8 mouse cellular contexts compared by ENCODE assay signal in the genomic region with DNA sequence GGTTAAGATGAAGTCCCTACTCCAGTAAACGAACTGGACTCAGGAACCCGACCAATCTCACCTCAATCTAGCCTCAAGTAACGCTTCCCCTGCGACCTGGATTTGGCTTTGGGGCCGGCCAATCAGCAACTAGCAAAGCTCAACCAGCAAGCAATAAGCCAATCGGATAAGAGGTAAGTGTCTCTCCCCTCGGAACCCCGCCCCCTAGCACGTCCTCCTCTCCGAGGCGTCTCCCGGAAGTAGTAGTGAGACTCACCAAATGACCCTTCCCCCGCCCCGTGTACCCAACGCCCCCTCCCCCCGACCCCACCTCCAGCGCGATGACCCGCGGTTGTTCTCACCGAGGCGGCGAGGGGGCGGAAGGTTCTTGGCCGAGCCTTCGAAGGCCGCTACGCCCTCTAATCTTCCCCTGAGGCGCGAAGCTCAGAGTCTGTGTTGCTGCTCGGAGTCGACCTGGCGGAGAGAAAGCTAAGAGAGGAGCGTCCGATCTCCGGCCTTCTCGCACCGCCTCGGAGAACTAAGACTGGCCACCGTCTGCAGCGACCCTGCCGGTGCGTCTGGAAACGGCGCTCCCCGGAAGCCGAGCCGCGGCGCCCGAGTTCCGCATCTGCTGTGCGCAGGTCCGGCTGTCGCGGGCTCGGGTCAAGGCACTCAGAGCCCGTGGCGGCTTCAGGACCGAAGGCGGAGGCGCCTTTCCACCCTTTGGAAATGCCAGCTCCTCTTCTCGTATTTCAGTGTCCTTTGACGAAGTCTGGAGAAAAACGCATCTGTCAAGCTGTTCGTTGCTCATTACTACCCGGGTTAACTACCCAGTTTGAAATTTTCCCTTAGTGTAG. TPM values are rescaled to one million over a fixed set of nuclear protein-coding genes. Genes with fewer than 3 reads are reported as not detected.
DNase-seq lines count a peak whose midpoint lies in the region; ATAC-seq and TF ChIP-seq lines count a peak whose summit lies in the region.

Gene Rnf6 (minus strand): TSS at position 677 of the 836 bp plus-strand sequence.

- intact Hi-C loops in heart, postnatal 36 days (cut with DNase I): loop anchor here (5.0 to 10.0 kb wide), 3 partner anchors 66 to 1966 kb away; partner anchors contain the start of gene Rpl21

- H3K4me1 ChIP-seq in G1E (ENCODE audit: insufficient read depth, low read depth, low read length): peaks cover 27% of the 10 kb centered on the region
- H3K4me1 ChIP-seq in forebrain, embryonic 16.5 days (replicated peaks; ENCODE audit: control insufficient read depth, insufficient read depth, low read length): peaks cover 16% of the 10 kb centered on the region
- H3K4me1 ChIP-seq in lung, embryonic 14.5 days (ENCODE audit: insufficient read depth): 0 out of 2 replicates have a peak, but pooled peaks cover 2% of the 10 kb centered on the region
- no peaks in the 10 kb centered on the region for H3K4me1 ChIP-seq in olfactory bulb, adult 2 months (ENCODE audit: control insufficient read depth, insufficient read depth, low read length)
- no peaks in the 10 kb centered on the region for H3K4me1 ChIP-seq in thymus, adult 2 months (replicated peaks; ENCODE audit: control insufficient read depth, insufficient read depth, low read length)

- peak; percentile 51 for TF ChIP-seq POLR2A in olfactory bulb, adult 2 months (IDR thresholded peaks at IDR 0.05; ENCODE audit: insufficient read depth, low read depth, low read length)
- TF ChIP-seq POLR2A in thymus, adult 2 months (IDR thresholded peaks at IDR 0.05; ENCODE audit: control insufficient read depth, extremely low read depth, insufficient read depth, low read length, poor library complexity): peak; percentile 11; the same call in 1 of the 2 replicates

- H3K9me3 ChIP-seq in G1E (replicated peaks): no peaks in the 10 kb centered on the region
- H3K9me3 ChIP-seq in forebrain, embryonic 16.5 days (ENCODE audit: control insufficient read depth, low read length): no peaks in the 10 kb centered on the region
- no peaks in the 10 kb centered on the region for H3K9me3 ChIP-seq in lung, embryonic 14.5 days (ENCODE audit: low read depth, low read length)

- peak; percentile 95 for DNase-seq in G1E (ENCODE audit: low spot score)
- DNase-seq in cerebellum, adult 18-20 months: peak; percentile 92 to 98
- DNase-seq in heart, postnatal 36 days: peak; percentile 88
- peak; percentile 92 to 97 for DNase-seq in layer of hippocampus, adult 2 months (ENCODE audit: low spot score in 2 of 2)
- peak; percentile 95 for DNase-seq in lung, embryonic 14.5 days
- peak; percentile 94 for DNase-seq in thymus, adult 2 months

- H3K9ac ChIP-seq in forebrain, embryonic 16.5 days (replicated peaks; ENCODE audit: low read depth, low read length): peak within 1 kb of the TSS; percentile 95
- peak within 1 kb of the TSS; percentile 79 for H3K9ac ChIP-seq in lung, embryonic 14.5 days

- peak within 1 kb of the TSS; percentile 73 for H3K4me2 ChIP-seq in forebrain, embryonic 16.5 days (ENCODE audit: low read length)
- H3K4me2 ChIP-seq in lung, embryonic 14.5 days: peak within 1 kb of the TSS; percentile 64

- peaks cover 31% of the 10 kb centered on the region for H3K36me3 ChIP-seq in G1E (replicated peaks)
- H3K36me3 ChIP-seq in forebrain, embryonic 16.5 days (ENCODE audit: control insufficient read depth, insufficient read depth): peaks cover 6% of the 10 kb centered on the region; the same call in 1 of the 2 replicates
- H3K36me3 ChIP-seq in lung, embryonic 14.5 days (ENCODE audit: insufficient read depth): peaks cover 32% of the 10 kb centered on the region
- H3K36me3 ChIP-seq in thymus, adult 2 months (ENCODE audit: control insufficient read depth, insufficient read depth, low read length): peaks cover 18% of the 10 kb centered on the region

- no peak for TF ChIP-seq CTCF in G1E (IDR thresholded peaks at IDR 0.05; ENCODE audit: low read depth, low read length)
- TF ChIP-seq CTCF in layer of hippocampus, adult 2 months (conservative IDR thresholded peaks at IDR 0.05): peak; percentile 62
- TF ChIP-seq CTCF in lung, embryonic 14.5 days (IDR thresholded peaks at IDR 0.05; ENCODE audit: low read depth): peak; percentile 38; the same call in 1 of the 2 replicates
- 0 out of 2 replicates have a peak, but pooled peaks have one; percentile 11 for TF ChIP-seq CTCF in olfactory bulb, adult 2 months (IDR thresholded peaks at IDR 0.05; ENCODE audit: insufficient read depth, low read depth, low read length)
- no peak for TF ChIP-seq CTCF in thymus, adult 2 months (IDR thresholded peaks at IDR 0.05; ENCODE audit: borderline replicate concordance, control insufficient read depth, extremely low read depth, insufficient read depth, low read length, poor library complexity)

- under 1% methylated on average over 65 of the region's 67 CpGs for WGBS in forebrain, embryonic 16.5 days
- WGBS in lung, embryonic 14.5 days: under 1% methylated on average over 67 of the region's 67 CpGs
- 1% methylated on average over 67 of the region's 67 CpGs for WGBS in olfactory bulb, adult 2 months
- WGBS in thymus, adult 2 months: under 1% methylated on average over 66 of the region's 67 CpGs

- peak; percentile 98 for ATAC-seq in G1E (ENCODE audit: extremely low read depth, insufficient number of reproducible peaks, low FRiP score, poor library complexity, severe bottlenecking)
- peak; percentile 99 for ATAC-seq in forebrain, embryonic 16.5 days
- ATAC-seq in lung, embryonic 14.5 days (ENCODE audit: insufficient read depth): peak; percentile 100

- peak within 1 kb of the TSS; percentile 96 for H3K27ac ChIP-seq in forebrain, embryonic 16.5 days (ENCODE audit: low read length)
- peak within 1 kb of the TSS; percentile 99 for H3K27ac ChIP-seq in layer of hippocampus, adult 2 months
- H3K27ac ChIP-seq in lung, embryonic 14.5 days (ENCODE audit: low read depth): peak within 1 kb of the TSS; percentile 98
- H3K27ac ChIP-seq in olfactory bulb, adult 2 months (ENCODE audit: insufficient read depth, low read depth, low read length): peak within 1 kb of the TSS; percentile 98
- H3K27ac ChIP-seq in thymus, adult 2 months (ENCODE audit: control insufficient read depth, insufficient read depth, low read length): peak within 1 kb of the TSS; percentile 80

- no peaks in the 10 kb centered on the region for H3K27me3 ChIP-seq in G1E (ENCODE audit: insufficient read depth, low read length)
- no peaks in the 10 kb centered on the region for H3K27me3 ChIP-seq in forebrain, embryonic 16.5 days (replicated peaks; ENCODE audit: control insufficient read depth, insufficient read depth, low read length)
- H3K27me3 ChIP-seq in lung, embryonic 14.5 days (ENCODE audit: insufficient read depth, low read length): no peaks in the 10 kb centered on the region
- H3K27me3 ChIP-seq in thymus, adult 2 months (ENCODE audit: control insufficient read depth, insufficient read depth, low read length): no peaks in the 10 kb centered on the region

- H3K4me3 ChIP-seq in G1E (ENCODE audit: low read depth, low read length): peak within 1 kb of the TSS; percentile 81
- H3K4me3 ChIP-seq in forebrain, embryonic 16.5 days (replicated peaks; ENCODE audit: low read length): peak within 1 kb of the TSS; percentile 88
- H3K4me3 ChIP-seq in layer of hippocampus, adult 2 months: peak within 1 kb of the TSS; percentile 94
- H3K4me3 ChIP-seq in lung, embryonic 14.5 days (ENCODE audit: low read depth, low read length): peak within 1 kb of the TSS; percentile 65
- peak within 1 kb of the TSS; percentile 97 for H3K4me3 ChIP-seq in olfactory bulb, adult 2 months (ENCODE audit: insufficient read depth, low read depth, low read length)
- peak within 1 kb of the TSS; percentile 83 for H3K4me3 ChIP-seq in thymus, adult 2 months (ENCODE audit: control insufficient read depth, insufficient read depth, low read length)

RNA-seq across cellular contexts. Expression of gene Rnf6, which starts in this region (rescaled TPM):
- 56.1 and 62.6 TPM in 2 replicates for total RNA-seq in G1E (2014; fragmentation: Nextera tagmentation)
- total RNA-seq in G1E (2017): 48.4 and 56.4 TPM in 2 replicates
- 8.1 and 13.9 TPM in 2 replicates for polyA plus RNA-seq in G1E (2012)
- 32.2 and 33.2 TPM in 2 replicates for polyA plus RNA-seq in forebrain, embryonic 16.5 days (2015; fragmentation: Nextera tagmentation; extraction: Ambion mirVana)
- 10 to 100 TPM; 40.4 to 41.6 TPM for total RNA-seq in heart, postnatal 36 days (2021)
- 10 to 100 TPM; 64.6 to 70.8 TPM for total RNA-seq in layer of hippocampus, adult 2 months (2021)
- 32.7 and 34.7 TPM in 2 replicates for polyA plus RNA-seq in lung, embryonic 14.5 days (2014; fragmentation: Nextera tagmentation; extraction: Ambion mirVana)
- not detected in 2 replicates for polyA plus RNA-seq in olfactory bulb, adult 2 months (2012; ENCODE audit: insufficient read depth, insufficient read length, low replicate concordance, missing spikeins)
- 28.9 and 31.5 TPM in 2 replicates for polyA plus RNA-seq in thymus, adult 2 months (2012; rRNA removed)

Comparison
In these comparisons a context has a peak if more than half of its experiments do, and no peak if none do; other contexts are left out.
1. Peak in every context shown above with its lines: DNase-seq, ATAC-seq, H3K4me3 ChIP-seq and H3K27ac ChIP-seq.
2. CTCF ChIP-seq: peak in layer of hippocampus, adult 2 months (single experiment), lung, embryonic 14.5 days (single experiment) and olfactory bulb, adult 2 months (single experiment); none in G1E (single experiment) and thymus, adult 2 months (single experiment).